Comparison of ENCODE assay signal across 14 mouse cellular contexts in the genomic region with DNA sequence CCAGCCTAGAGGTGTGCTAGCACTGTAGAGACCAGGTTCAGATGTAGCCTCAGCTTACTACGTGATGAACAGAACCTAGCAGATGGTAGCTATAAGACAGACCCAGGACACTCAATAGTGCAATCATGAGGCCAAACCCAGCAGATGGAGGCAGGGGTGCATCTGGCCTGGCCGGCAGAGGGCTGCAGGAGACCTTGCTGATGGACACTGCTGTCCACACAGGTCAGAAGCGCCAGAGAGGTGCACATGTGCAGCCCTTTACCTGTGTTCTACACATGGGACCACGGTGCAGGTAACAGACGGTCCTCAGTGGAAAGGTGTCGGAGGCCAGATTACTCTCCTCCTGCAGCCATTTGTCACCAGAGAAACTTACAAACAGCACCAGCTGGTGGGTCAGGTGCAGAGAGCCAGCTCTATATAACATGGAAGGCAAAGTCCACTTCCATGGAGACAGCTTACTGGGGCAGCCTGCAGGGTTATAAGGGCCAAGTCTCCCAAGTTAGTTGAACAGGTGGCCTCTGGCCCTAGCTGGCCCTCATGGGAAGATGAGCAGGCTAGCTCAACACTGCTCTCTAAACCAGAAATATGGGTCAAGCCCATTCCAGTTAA. TPM values are rescaled to one million over a fixed set of nuclear protein-coding genes. Genes with fewer than 3 reads are reported as not detected.
DNase-seq lines count a peak whose midpoint lies in the region; ATAC-seq and TF ChIP-seq lines count a peak whose summit lies in the region.
"Had no signal": no experiment of that assay in that cellular context is flagged by ENCODE, and none has a peak within 500 bp of the region (broad histone marks: within the 10 kb centered on the region; RNA-seq: fewer than 3 reads in every experiment).

No protein-coding gene starts in this region.

- peaks cover 6% of the 10 kb centered on the region; the same call in 1 of the 2 replicates for H3K4me1 ChIP-seq in hindbrain, embryonic 16.5 days (ENCODE audit: control insufficient read depth, insufficient read depth, low read depth, low read length)
- H3K4me1 ChIP-seq in hindbrain, embryonic 10.5 days (replicated peaks), result 0 out of 2 replicates have a peak, but pooled peaks cover 15% of the 10 kb centered on the region
- peaks cover 63% of the 10 kb centered on the region for H3K4me1 ChIP-seq in cerebellum, adult 2 months (ENCODE audit: control insufficient read depth, insufficient read depth, low read length)
- H3K4me1 ChIP-seq in kidney, adult 2 months (ENCODE audit: control insufficient read depth, insufficient read depth, low read length), result peaks cover 34% of the 10 kb centered on the region
- H3K4me1 ChIP-seq in liver, embryonic 16.5 days (ENCODE audit: control insufficient read depth, low read depth, low read length), result peaks cover 12% of the 10 kb centered on the region

- no peak overlapping the region for H3K9ac ChIP-seq in hindbrain, embryonic 16.5 days (ENCODE audit: low read depth, low read length)
- no peak overlapping the region for H3K9ac ChIP-seq in liver, embryonic 16.5 days (ENCODE audit: low read depth, low read length)
- H3K9ac ChIP-seq: heart, embryonic 12.5 days; midbrain, embryonic 13.5 days had no signal

- peak; percentile 46 for ATAC-seq in hindbrain, embryonic 16.5 days
- peak; percentile 67 for ATAC-seq in liver, embryonic 16.5 days (ENCODE audit: low read depth)
- ATAC-seq in inflammation-experienced regulatory T-cells, adult 6 months, result no peak
- ATAC-seq in activated CD4-positive, CD25-positive, alpha-beta regulatory T cell, adult 4 months, result no peak
- ATAC-seq: midbrain, embryonic 13.5 days had no signal

- peaks cover 5% of the 10 kb centered on the region; the same call in 1 of the 2 replicates for H3K36me3 ChIP-seq in hindbrain, embryonic 16.5 days (ENCODE audit: control insufficient read depth, insufficient read depth, low read length)
- peaks cover 60% of the 10 kb centered on the region for H3K36me3 ChIP-seq in hindbrain, embryonic 10.5 days
- H3K36me3 ChIP-seq in kidney, adult 2 months (ENCODE audit: control insufficient read depth, insufficient read depth, low read length), result no peaks in the 10 kb centered on the region
- no peaks in the 10 kb centered on the region for H3K36me3 ChIP-seq in liver, embryonic 16.5 days (ENCODE audit: control insufficient read depth, insufficient read depth)

- H3K9me3 ChIP-seq in hindbrain, embryonic 16.5 days (ENCODE audit: control insufficient read depth, low read length), result no peaks in the 10 kb centered on the region
- no peaks in the 10 kb centered on the region for H3K9me3 ChIP-seq in hindbrain, embryonic 10.5 days
- H3K9me3 ChIP-seq in liver, embryonic 16.5 days (replicated peaks; ENCODE audit: control insufficient read depth, low read length), result no peaks in the 10 kb centered on the region
- H3K9me3 ChIP-seq: heart, embryonic 12.5 days; midbrain, embryonic 13.5 days; neural tube, embryonic 13.5 days had no signal

- no peak for TF ChIP-seq POLR2A in cerebellum, adult 2 months (IDR thresholded peaks at IDR 0.05; ENCODE audit: borderline replicate concordance, insufficient read depth, low read length)
- TF ChIP-seq POLR2A in kidney, adult 2 months (IDR thresholded peaks at IDR 0.05; ENCODE audit: low read depth, low read length), result no peak

- no peak overlapping the region for H3K4me3 ChIP-seq in hindbrain, embryonic 16.5 days (ENCODE audit: low read length)
- no peak overlapping the region for H3K4me3 ChIP-seq in hindbrain, embryonic 10.5 days
- H3K4me3 ChIP-seq in cerebellum, adult 2 months (replicated peaks; ENCODE audit: insufficient read depth, low read depth, low read length), result no peak overlapping the region
- no peak overlapping the region for H3K4me3 ChIP-seq in kidney, adult 2 months (ENCODE audit: insufficient read depth, low read depth, low read length)
- no peak overlapping the region for H3K4me3 ChIP-seq in liver, embryonic 16.5 days (ENCODE audit: low read depth, low read length)
- H3K4me3 ChIP-seq: erythroblast, embryonic 14.5 days; heart, embryonic 12.5 days; midbrain, embryonic 13.5 days; neural tube, embryonic 13.5 days had no signal

- no peaks in the 10 kb centered on the region for H3K27me3 ChIP-seq in hindbrain, embryonic 16.5 days (replicated peaks; ENCODE audit: control insufficient read depth, insufficient read depth, low read length)
- no peaks in the 10 kb centered on the region for H3K27me3 ChIP-seq in hindbrain, embryonic 10.5 days (ENCODE audit: insufficient read depth, poor library complexity, severe bottlenecking)
- no peaks in the 10 kb centered on the region for H3K27me3 ChIP-seq in cerebellum, adult 2 months (ENCODE audit: control insufficient read depth, insufficient read depth, low read length)
- no peaks in the 10 kb centered on the region for H3K27me3 ChIP-seq in kidney, adult 2 months (replicated peaks; ENCODE audit: control insufficient read depth, insufficient read depth, low read length)
- no peaks in the 10 kb centered on the region for H3K27me3 ChIP-seq in liver, embryonic 16.5 days (ENCODE audit: control insufficient read depth, insufficient read depth, low read depth, low read length)
- H3K27me3 ChIP-seq: heart, embryonic 12.5 days; midbrain, embryonic 13.5 days; neural tube, embryonic 13.5 days had no signal

- H3K4me2 ChIP-seq in hindbrain, embryonic 16.5 days (ENCODE audit: low read length), result no peak overlapping the region
- H3K4me2 ChIP-seq in liver, embryonic 16.5 days (ENCODE audit: low read depth, low read length), result no peak overlapping the region
- H3K4me2 ChIP-seq: heart, embryonic 12.5 days; midbrain, embryonic 13.5 days; neural tube, embryonic 13.5 days had no signal

- TF ChIP-seq CTCF in cerebellum, adult 2 months (IDR thresholded peaks at IDR 0.05; ENCODE audit: borderline replicate concordance, insufficient read depth, low read depth, low read length), result no peak; the same call in 1 of the 2 replicates
- TF ChIP-seq CTCF in kidney, adult 2 months (conservative IDR thresholded peaks at IDR 0.05; ENCODE audit: insufficient read depth, insufficient read length, low read depth, low read length), result no peak

- 81% methylated on average over 6 of the region's 6 CpGs for WGBS in hindbrain, embryonic 16.5 days
- 86% methylated on average over 6 of the region's 6 CpGs for WGBS in hindbrain, embryonic 10.5 days
- 15% methylated on average over 6 of the region's 6 CpGs for WGBS in cerebellum, adult 2 months
- 55% methylated on average over 6 of the region's 6 CpGs for WGBS in kidney, adult 2 months
- WGBS in liver, embryonic 16.5 days (ENCODE audit: insufficient replicate concordance), result 66% methylated on average over 6 of the region's 6 CpGs

- DNase-seq in hindbrain, embryonic 10.5 days (ENCODE audit: low spot score), result no peak
- peak; percentile 71 to 75 for DNase-seq in cerebellum, adult 2 months
- peak; percentile 72 for DNase-seq in kidney, adult 2 months
- DNase-seq in left cerebral cortex, adult 18-20 months (ENCODE audit: low spot score in 2 of 2), result no peak
- DNase-seq: adrenal gland, postnatal 14 days; lung, postnatal 10 days had no signal

- no peak overlapping the region for H3K27ac ChIP-seq in hindbrain, embryonic 16.5 days (ENCODE audit: low read depth, low read length)
- no peak overlapping the region for H3K27ac ChIP-seq in hindbrain, embryonic 10.5 days
- peak overlapping the region; percentile 93 for H3K27ac ChIP-seq in cerebellum, adult 2 months (ENCODE audit: insufficient read depth, low read length)
- H3K27ac ChIP-seq in kidney, adult 2 months (ENCODE audit: insufficient read depth, low read depth, low read length), result no peak overlapping the region
- H3K27ac ChIP-seq in liver, embryonic 16.5 days (ENCODE audit: low read length), result peak overlapping the region; percentile 10

RNA-seq across cellular contexts. Expression of gene Agpat3, which starts 27.6 kb away (rescaled TPM):
- 44.0 and 70.1 TPM in 2 replicates for polyA plus RNA-seq in hindbrain, embryonic 16.5 days (2015; fragmentation: Nextera tagmentation; extraction: Ambion mirVana)
- polyA plus RNA-seq in hindbrain, embryonic 10.5 days (2016; fragmentation: Nextera tagmentation; extraction: Ambion mirVana), result 40.1 and 47.2 TPM in 2 replicates
- polyA plus RNA-seq in cerebellum, adult 2 months (2012; rRNA removed), result 246 and 256 TPM in 2 replicates
- 460 and 530 TPM in 2 replicates for polyA plus RNA-seq in kidney, adult 2 months (2012; rRNA removed)
- polyA plus RNA-seq in liver, embryonic 16.5 days (2015; fragmentation: Nextera tagmentation; extraction: Ambion mirVana), result 20.6 and 26.8 TPM in 2 replicates
- polyA plus RNA-seq in inflammation-experienced regulatory T-cells, adult 6 months (2017; shearing (Covaris generic)), result 100 to 1,000 TPM in 2 of 3 experiments, 10 to 100 TPM in 1; 93.9 to 109 (median 101) TPM
- 100 to 1,000 TPM; 233 to 243 TPM for total RNA-seq in left cerebral cortex, adult 18-20 months (2021)
- 100 to 1,000 TPM in 1 of 2 experiments, 10 to 100 TPM in 1; 88.9 to 102 TPM for polyA plus RNA-seq in activated CD4-positive, CD25-positive, alpha-beta regulatory T cell, adult 4 months (2017; shearing (Covaris generic))

Comparison
In these comparisons a context has a peak if more than half of its experiments do, and no peak if none do; other contexts are left out.
1. ATAC-seq: peak in hindbrain, embryonic 16.5 days (single experiment) and liver, embryonic 16.5 days (single experiment); none in inflammation-experienced regulatory T-cells, adult 6 months (single experiment) and activated CD4-positive, CD25-positive, alpha-beta regulatory T cell, adult 4 months (single experiment).
2. H3K27ac ChIP-seq: peak in cerebellum, adult 2 months (single experiment) and liver, embryonic 16.5 days (single experiment); none in hindbrain, embryonic 16.5 days (single experiment), hindbrain, embryonic 10.5 days (single experiment) and kidney, adult 2 months (single experiment).
3. DNase-seq: peak in cerebellum, adult 2 months (2 of 2) and kidney, adult 2 months (single experiment); none in hindbrain, embryonic 10.5 days (single experiment) and left cerebral cortex, adult 18-20 months (0 of 2).